Mouse (Mus musculus) adrenal gland, adult 10 weeks (tissue): ENCODE results near the gene Stk25. TPM values are rescaled to one million over a fixed set of nuclear protein-coding genes. Genes with fewer than 3 reads are reported as not detected.

Experiments
- polyA plus RNA-seq: library from polyadenylated mRNA; stranded (reverse); fragments of 350-450 nt; fragmentation: Illumina TruSeq; extraction: RNeasy Lipid Tissue Mini Kit (QIAGEN cat#74804); gene quantifications from one replicate; pipeline ENCODE4 v1.2.3, GENCODE M21; 2014; ENCODE audit warnings: low read depth, low replicate concordance

Gene Stk25
- polyA plus RNA-seq, result 11.4 TPM

DNA sequence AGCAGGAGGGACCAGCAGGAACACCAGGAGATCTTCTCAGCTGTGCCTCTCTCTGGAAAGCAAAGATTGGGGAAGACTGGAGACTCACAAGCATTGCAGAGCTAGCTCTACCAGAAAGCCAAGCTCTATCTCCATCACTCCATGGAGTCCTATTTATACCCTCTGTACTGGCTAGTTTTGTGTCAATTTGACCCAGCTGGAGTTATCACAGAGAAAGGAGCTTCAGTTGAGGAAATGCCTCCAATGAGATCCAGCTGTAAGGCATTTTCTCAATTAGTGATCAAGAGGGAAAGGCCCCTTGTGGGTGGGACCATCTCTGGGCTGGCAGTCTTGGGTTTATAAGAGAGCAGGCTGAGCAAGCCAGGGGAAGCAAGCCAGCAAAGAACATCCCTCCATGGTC, at the start of gene Stk25:
Gene Stk25 (minus strand): TSS at position 101 of the 400 bp plus-strand sequence.

DNA sequence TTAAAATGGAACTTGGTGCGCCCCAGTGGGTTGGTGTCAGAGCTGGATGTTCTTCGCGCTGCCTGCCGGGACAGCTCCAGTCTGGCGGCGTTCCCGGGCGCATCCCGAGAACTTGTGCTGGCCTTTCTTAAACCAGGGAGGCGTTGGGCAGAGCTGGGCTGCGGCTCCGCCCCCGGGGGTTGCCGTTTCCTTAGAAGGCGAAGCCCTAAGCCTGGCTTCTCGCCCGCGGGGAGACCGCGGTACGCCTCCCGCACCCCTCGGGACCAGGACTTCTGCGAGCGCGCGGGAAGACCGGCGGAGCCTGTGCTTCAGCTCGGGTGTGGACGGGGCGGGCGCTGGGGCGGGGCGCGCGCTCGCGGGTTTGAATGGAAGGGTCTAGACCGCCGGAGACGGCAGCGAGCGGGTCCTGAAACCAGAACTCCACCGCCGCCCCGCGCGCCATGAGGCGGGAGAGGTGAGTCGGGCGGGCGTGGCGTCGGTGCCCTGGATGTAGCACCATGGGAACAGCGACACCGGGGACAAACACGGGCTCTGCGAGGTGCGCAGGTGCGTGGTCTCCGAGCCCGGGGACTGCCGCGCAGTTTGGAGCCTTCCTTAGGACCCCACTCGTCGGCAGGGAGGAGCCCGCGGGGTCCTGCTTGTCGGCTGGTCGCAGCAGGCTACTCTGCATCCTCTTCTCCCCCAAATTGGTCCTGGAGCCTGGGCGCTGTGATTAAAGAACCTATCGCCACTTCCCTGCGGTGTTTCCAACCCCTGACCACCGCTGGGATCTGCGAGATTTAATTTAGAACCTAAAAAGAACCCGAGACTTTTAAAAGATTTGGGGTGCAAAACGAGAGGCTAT, 27.2 kb upstream of the Stk25 start, which contains the start of gene Bok:
Gene Bok (plus strand): TSS at position 260 of the 844 bp plus-strand sequence.

Other genes starting within 250 kb of the Stk25 start
- gene Hdlbp, start 179.8 kb downstream of the Stk25 start, polyA plus RNA-seq, result 203 TPM
- 10.0 TPM for gene Farp2, start 146.6 kb downstream of the Stk25 start, polyA plus RNA-seq
- 0.82 TPM for gene Bok, start 27.0 kb upstream of the Stk25 start, polyA plus RNA-seq
- gene Atg4b, start 92.8 kb upstream of the Stk25 start, polyA plus RNA-seq, result 54.8 TPM
- 7.8 TPM for gene Thap4, start 96.2 kb upstream of the Stk25 start, polyA plus RNA-seq
- gene Dtymk, start 143.3 kb upstream of the Stk25 start, polyA plus RNA-seq, result 41.7 TPM
- 12.3 TPM for gene Ing5, start 145.3 kb upstream of the Stk25 start, polyA plus RNA-seq
- 36.9 TPM for gene D2hgdh, start 166.2 kb upstream of the Stk25 start, polyA plus RNA-seq
- not detected for gene Gal3st2, start 202.6 kb upstream of the Stk25 start, polyA plus RNA-seq